Mouse (Mus musculus) myocyte (in vitro differentiated cells): ENCODE results near the gene Dcaf1. TPM values are rescaled to one million over a fixed set of nuclear protein-coding genes. Genes with fewer than 3 reads are reported as not detected.
A peak's percentile ranks its signal among the peaks of the same experiment; 100 is the strongest.

ENCODE experiments used
- H3K27me3 ChIP-seq: one replicate; pipeline ENCODE4 v1.6.1; 2011; ENCODE audit not compliant: control insufficient read depth, insufficient read depth, insufficient read length
- H3K36me3 ChIP-seq: one replicate; pipeline ENCODE4 v1.6.1; 2011; ENCODE audit not compliant: control insufficient read depth, insufficient read depth
- H3K4me2 ChIP-seq: one replicate; pipeline ENCODE4 v1.6.1; 2011; ENCODE audit warnings: low read depth, control low read depth
- H3K4me3 ChIP-seq: one replicate; pipeline ENCODE4 v1.5.1; 2011; ENCODE audit warnings: mild to moderate bottlenecking, control low read depth, moderate library complexity
- H3K79me2 ChIP-seq: one replicate; pipeline ENCODE4 v1.6.1; 2011; ENCODE audit not compliant: control insufficient read depth, insufficient read depth
- H3ac ChIP-seq: one replicate; pipeline ENCODE4 v1.6.1; 2011; ENCODE audit not compliant: control insufficient read depth, insufficient read length
- CEBPB ChIP-seq: IDR thresholded peaks from 2 replicates; pipeline ENCODE4 v1.6.1; 2011; ENCODE audit warnings: mild to moderate bottlenecking, moderate library complexity; ENCODE audit not compliant: poor library complexity, insufficient read depth, severe bottlenecking
- E2F4 ChIP-seq: IDR thresholded peaks from one replicate; pipeline ENCODE4 v1.6.1; 2011; ENCODE audit warnings: mild to moderate bottlenecking, control low read depth, moderate library complexity; ENCODE audit not compliant: insufficient read depth
- MAX ChIP-seq: IDR thresholded peaks from one replicate; pipeline ENCODE4 v1.6.1; 2011; ENCODE audit warnings: low read depth, mild to moderate bottlenecking, control low read depth
- MYOD1 ChIP-seq, 3 experiments: IDR thresholded peaks; one replicate each; pipeline ENCODE4 v1.6.1; 2011; ENCODE audit warnings: control low read depth in 2 of 3, low read depth in 2 of 3, mild to moderate bottlenecking in 2 of 3, moderate library complexity in 1 of 3; ENCODE audit not compliant: insufficient read length in 2 of 3, control insufficient read depth in 1 of 3
- MYOG ChIP-seq, 3 experiments: IDR thresholded peaks; one replicate each; pipeline ENCODE4 v1.6.1; 2011; ENCODE audit warnings: control low read depth in 2 of 3, low read depth in 2 of 3, mild to moderate bottlenecking in 2 of 3; ENCODE audit not compliant: insufficient read length in 2 of 3, control insufficient read depth in 1 of 3, insufficient read depth in 1 of 3
- POLR2A ChIP-seq: IDR thresholded peaks from one replicate; pipeline ENCODE4 v1.6.1; 2011; ENCODE audit warnings: low read depth, mild to moderate bottlenecking, control low read depth, moderate library complexity; ENCODE audit not compliant: insufficient read length
- POLR2AphosphoS2 ChIP-seq: IDR thresholded peaks from one replicate; pipeline ENCODE4 v1.6.1; 2011; ENCODE audit warnings: low read depth, control low read depth; ENCODE audit not compliant: insufficient read length
- REST ChIP-seq: IDR thresholded peaks from one replicate; pipeline ENCODE4 v1.6.1; 2011; ENCODE audit warnings: mild to moderate bottlenecking, control low read depth, moderate library complexity; ENCODE audit not compliant: insufficient read depth, insufficient read length
- SRF ChIP-seq: IDR thresholded peaks from one replicate; pipeline ENCODE4 v1.6.1; 2011; ENCODE audit warnings: low read depth; ENCODE audit not compliant: control insufficient read depth, insufficient read length
- TCF12 ChIP-seq: IDR thresholded peaks from one replicate; pipeline ENCODE4 v1.6.1; 2011; ENCODE audit warnings: mild to moderate bottlenecking, control low read depth; ENCODE audit not compliant: poor library complexity, insufficient read depth, severe bottlenecking
- TCF3 ChIP-seq: IDR thresholded peaks from one replicate; pipeline ENCODE4 v1.6.1; 2011; ENCODE audit warnings: low read depth, control low read depth; ENCODE audit not compliant: insufficient read length
- USF1 ChIP-seq: IDR thresholded peaks from one replicate; pipeline ENCODE4 v1.6.1; 2011; ENCODE audit warnings: low read depth, mild to moderate bottlenecking, control low read depth, moderate library complexity
- polyA plus RNA-seq: library from polyadenylated mRNA; unstranded; fragments of >200 nt; fragmentation: generic; extraction: Trizol; gene quantifications from one replicate; pipeline ENCODE4 v1.2.1, GENCODE M21; 2012; ENCODE audit warnings: missing spikeins

The Dcaf1 gene
- polyA plus RNA-seq, 1 experiment = 12.3 TPM

DNA sequence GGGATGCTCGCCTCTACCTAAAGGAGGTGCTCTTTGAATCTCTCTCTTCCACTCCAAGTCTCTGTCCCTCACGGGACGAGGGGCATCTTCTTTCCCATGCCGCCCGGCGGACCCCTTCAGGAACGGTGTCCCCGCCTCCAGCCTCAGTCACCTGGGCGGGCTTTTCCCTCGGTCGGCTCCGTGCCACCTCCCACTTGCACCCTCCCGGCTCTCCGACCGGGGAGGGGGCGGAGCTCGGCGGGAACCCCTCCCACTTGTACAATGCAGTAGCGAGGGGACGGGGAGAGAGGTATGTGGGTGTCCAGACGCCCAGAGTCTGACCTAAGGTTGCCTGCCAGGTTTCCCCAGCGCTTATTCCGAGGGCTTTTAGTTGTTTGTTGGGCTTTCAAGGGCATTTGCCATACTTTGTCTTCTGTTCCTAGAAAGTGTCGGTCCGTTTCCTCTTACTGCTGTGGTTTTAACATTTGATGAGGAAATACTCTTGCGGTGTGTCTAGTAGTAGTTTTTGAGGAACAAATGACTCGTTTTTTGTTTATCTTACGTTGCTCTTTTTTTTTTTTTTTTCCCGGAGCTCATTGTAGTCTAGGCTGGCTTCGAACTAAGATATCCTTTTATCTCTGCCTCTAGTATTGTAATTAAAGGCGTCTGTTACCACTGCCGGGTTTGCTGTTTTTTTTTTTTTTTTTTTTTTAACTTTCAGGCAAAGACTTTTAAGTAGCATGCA lies 869 bp downstream of the Dcaf1 start:
- TF ChIP-seq POLR2A (peak; percentile 21), MYOG (IDR thresholded peaks at IDR 0.05; ENCODE audit: control insufficient read depth in 1 of 3, insufficient read depth in 1 of 3, insufficient read length in 2 of 3, low read depth in 2 of 3) (no peak)
- peak overlapping the region; percentile 15 for H3ac ChIP-seq
- peaks cover 45% of the 10 kb centered on the region for H3K79me2 ChIP-seq
- H3K27me3 ChIP-seq = no peaks in the 10 kb centered on the region
- peak overlapping the region; percentile 90 for H3K4me2 ChIP-seq
- H3K4me3 ChIP-seq = peak overlapping the region; percentile 58
- H3K36me3 ChIP-seq = no peaks in the 10 kb centered on the region

DNA sequence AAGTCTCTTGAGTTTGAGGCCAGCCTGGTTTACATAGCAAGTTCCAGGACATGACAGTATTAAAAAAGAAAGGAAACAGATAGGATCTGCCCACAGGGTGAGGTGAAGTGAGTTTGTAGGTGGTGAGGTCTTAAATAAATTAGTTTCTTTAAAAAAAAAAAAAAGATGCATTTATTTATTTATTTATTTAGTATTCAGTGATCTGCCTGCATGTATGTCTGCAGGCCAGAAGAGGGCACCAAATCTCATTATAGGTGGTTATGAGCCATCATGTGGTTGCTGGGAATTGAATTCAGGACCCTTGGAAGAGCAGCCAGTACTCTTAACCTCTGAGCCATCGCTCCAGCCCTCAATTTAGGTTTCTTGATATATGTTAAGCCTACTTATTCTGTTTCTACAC lies 18.9 kb downstream of the Dcaf1 start:
- peaks cover 4% of the 10 kb centered on the region for H3K79me2 ChIP-seq
- TF ChIP-seq MYOG (IDR thresholded peaks at IDR 0.05; ENCODE audit: control insufficient read depth in 1 of 3, insufficient read depth in 1 of 3, insufficient read length in 2 of 3, low read depth in 2 of 3) (no peak), TCF3 (no peak), TCF12 (no peak), MAX (no peak), E2F4 (no peak), CEBPB (no peak), REST (no peak), POLR2AphosphoS2 (no peak), POLR2A (no peak), MYOD1 (IDR thresholded peaks at IDR 0.05; ENCODE audit: control insufficient read depth in 1 of 3, insufficient read length in 2 of 3, low read depth in 2 of 3) (no peak)
- no peaks in the 10 kb centered on the region for H3K27me3 ChIP-seq
- peaks cover 40% of the 10 kb centered on the region for H3K36me3 ChIP-seq
- no peak overlapping the region for H3ac ChIP-seq
- no peak overlapping the region for H3K4me2 ChIP-seq
- no peak overlapping the region for H3K4me3 ChIP-seq

DNA sequence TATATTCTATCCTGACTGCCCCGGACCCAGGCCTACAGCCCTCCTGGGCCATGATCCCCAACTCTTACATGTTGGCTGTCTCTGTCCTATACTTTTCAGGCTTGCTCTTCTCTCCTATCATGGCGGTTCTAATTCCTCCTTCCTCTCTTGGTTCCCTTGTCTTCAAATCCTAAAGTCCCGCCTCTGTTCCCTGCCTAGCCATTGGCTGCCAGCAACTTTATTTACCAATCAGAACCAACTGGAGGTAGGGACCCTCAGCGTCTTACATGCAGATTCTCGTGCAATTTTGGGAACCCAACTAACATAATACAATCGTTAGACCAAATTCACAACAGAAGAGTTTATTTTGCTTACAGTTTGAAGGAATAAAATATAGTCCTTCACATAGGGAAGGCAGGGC lies 21.1 kb downstream of the Dcaf1 start:
- no peak for TF ChIP-seq E2F4
- no peak for TF ChIP-seq USF1
- no peak for TF ChIP-seq CEBPB
- no peak for TF ChIP-seq MYOD1 (IDR thresholded peaks at IDR 0.05; ENCODE audit: control insufficient read depth in 1 of 3, insufficient read length in 2 of 3, low read depth in 2 of 3)
- TF ChIP-seq TCF12 = no peak
- TF ChIP-seq MAX = no peak
- no peak for TF ChIP-seq REST
- no peak for TF ChIP-seq MYOG (IDR thresholded peaks at IDR 0.05; ENCODE audit: control insufficient read depth in 1 of 3, insufficient read depth in 1 of 3, insufficient read length in 2 of 3, low read depth in 2 of 3)
- no peak for TF ChIP-seq POLR2AphosphoS2
- no peak for TF ChIP-seq SRF
- no peak for TF ChIP-seq TCF3
- no peak for TF ChIP-seq POLR2A
- no peak overlapping the region for H3K4me3 ChIP-seq
- H3K27me3 ChIP-seq = no peaks in the 10 kb centered on the region
- no peak overlapping the region for H3ac ChIP-seq
- H3K4me2 ChIP-seq = no peak overlapping the region
- peaks cover 4% of the 10 kb centered on the region for H3K79me2 ChIP-seq
- peaks cover 37% of the 10 kb centered on the region for H3K36me3 ChIP-seq

DNA sequence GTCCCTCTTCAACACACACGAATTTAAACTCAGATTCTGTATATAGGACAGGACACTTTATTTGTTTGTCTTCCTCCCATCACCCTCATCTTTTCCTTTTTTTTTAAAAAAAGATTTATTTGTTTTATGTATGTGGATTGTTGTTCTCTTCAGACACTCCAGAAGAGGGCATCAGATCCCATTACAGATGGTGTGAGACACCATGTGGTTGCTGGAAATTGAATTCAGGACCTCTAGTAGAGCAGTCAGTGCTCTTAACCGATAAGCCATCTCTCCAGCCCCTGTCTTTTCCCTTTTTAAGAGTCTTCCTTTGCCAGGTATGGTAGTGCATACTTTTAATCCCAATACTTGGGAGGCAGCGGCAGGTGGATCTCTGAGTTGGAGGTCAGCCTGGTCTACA lies 35.0 kb downstream of the Dcaf1 start:
- Histone ChIP-seq H3K79me2 (no peaks in the 10 kb centered on the region), H3ac (no peak overlapping the region), H3K27me3 (no peaks in the 10 kb centered on the region), H3K36me3 (peaks cover 56% of the 10 kb centered on the region), H3K4me3 (no peak overlapping the region), H3K4me2 (no peak overlapping the region)
- no peak for TF ChIP-seq SRF
- TF ChIP-seq E2F4 = no peak
- TF ChIP-seq TCF12 = no peak
- no peak for TF ChIP-seq MAX
- no peak for TF ChIP-seq POLR2A
- TF ChIP-seq CEBPB = no peak
- no peak for TF ChIP-seq MYOG (IDR thresholded peaks at IDR 0.05; ENCODE audit: control insufficient read depth in 1 of 3, insufficient read depth in 1 of 3, insufficient read length in 2 of 3, low read depth in 2 of 3)
- no peak for TF ChIP-seq USF1
- no peak for TF ChIP-seq TCF3
- no peak for TF ChIP-seq MYOD1 (IDR thresholded peaks at IDR 0.05; ENCODE audit: control insufficient read depth in 1 of 3, insufficient read length in 2 of 3, low read depth in 2 of 3)
- no peak for TF ChIP-seq POLR2AphosphoS2
- TF ChIP-seq REST = no peak

DNA sequence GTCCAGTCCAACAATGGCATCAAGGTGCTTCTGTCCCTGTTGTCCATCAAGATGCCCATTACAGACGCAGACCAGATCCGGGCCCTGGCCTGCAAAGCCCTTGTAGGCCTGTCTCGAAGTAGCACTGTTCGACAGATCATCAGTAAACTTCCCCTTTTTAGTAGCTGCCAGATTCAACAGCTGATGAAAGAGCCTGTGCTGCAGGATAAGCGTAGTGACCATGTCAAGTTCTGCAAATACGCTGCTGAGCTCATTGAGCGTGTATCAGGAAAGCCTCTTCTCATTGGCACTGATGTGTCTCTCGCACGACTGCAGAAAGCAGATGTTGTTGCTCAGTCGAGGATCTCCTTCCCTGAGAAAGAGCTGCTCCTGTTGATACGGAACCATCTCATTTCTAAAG lies 36.4 kb downstream of the Dcaf1 start:
- Histone ChIP-seq H3K36me3 (peaks cover 58% of the 10 kb centered on the region), H3ac (no peak overlapping the region), H3K4me3 (no peak overlapping the region), H3K27me3 (no peaks in the 10 kb centered on the region), H3K79me2 (no peaks in the 10 kb centered on the region), H3K4me2 (no peak overlapping the region)
- TF ChIP-seq MAX = no peak
- TF ChIP-seq CEBPB = no peak
- TF ChIP-seq MYOG (IDR thresholded peaks at IDR 0.05; ENCODE audit: control insufficient read depth in 1 of 3, insufficient read depth in 1 of 3, insufficient read length in 2 of 3, low read depth in 2 of 3) = no peak
- TF ChIP-seq TCF12 = no peak
- TF ChIP-seq POLR2AphosphoS2 = no peak
